8 mouse cellular contexts compared by ENCODE assay signal in genomic region chr3:103733799-103734695, GRCm38 (mm10). TPM values are rescaled to one million over a fixed set of nuclear protein-coding genes. Genes with fewer than 3 reads are reported as not detected.
DNase-seq lines count a peak whose midpoint lies in the region; ATAC-seq lines count a peak whose summit lies in the region.

No protein-coding gene starts in this region.

- no peaks in the 10 kb centered on the region for H3K9me3 ChIP-seq in heart, embryonic 15.5 days (replicated peaks)
- no peaks in the 10 kb centered on the region for H3K9me3 ChIP-seq in hindbrain, embryonic 15.5 days
- no peaks in the 10 kb centered on the region for H3K9me3 ChIP-seq in limb, embryonic 15.5 days

- ATAC-seq in heart, embryonic 15.5 days (replicated peaks; ENCODE audit: insufficient number of reproducible peaks, insufficient read depth, low FRiP score, low read depth): no peak
- peak; percentile 81 for ATAC-seq in hindbrain, embryonic 15.5 days (ENCODE audit: low FRiP score, low read depth)
- ATAC-seq in limb, embryonic 15.5 days (ENCODE audit: insufficient number of reproducible peaks, low FRiP score, low TSS enrichment, low read depth): no peak

- 42% methylated on average over 19 of the region's 19 CpGs for WGBS in heart, embryonic 15.5 days
- WGBS in hindbrain, embryonic 15.5 days: 7% methylated on average over 19 of the region's 19 CpGs
- 32% methylated on average over 19 of the region's 19 CpGs for WGBS in limb, embryonic 15.5 days

- peak overlapping the region; percentile 95 for H3K27ac ChIP-seq in heart, embryonic 15.5 days
- H3K27ac ChIP-seq in hindbrain, embryonic 15.5 days (replicated peaks): peak overlapping the region; percentile 67
- H3K27ac ChIP-seq in limb, embryonic 15.5 days: peak overlapping the region; percentile 96

- peak overlapping the region; percentile 71 for H3K4me2 ChIP-seq in heart, embryonic 15.5 days
- H3K4me2 ChIP-seq in hindbrain, embryonic 15.5 days: peak overlapping the region; percentile 48
- peak overlapping the region; percentile 52 for H3K4me2 ChIP-seq in limb, embryonic 15.5 days

- H3K9ac ChIP-seq in heart, embryonic 15.5 days: peak overlapping the region; percentile 3; the same call in 1 of the 2 replicates
- peak overlapping the region; percentile 25 for H3K9ac ChIP-seq in hindbrain, embryonic 15.5 days
- H3K9ac ChIP-seq in limb, embryonic 15.5 days: 0 out of 2 replicates have a peak overlapping the region, but pooled peaks have one; percentile 17

- H3K4me3 ChIP-seq in heart, embryonic 15.5 days: no peak overlapping the region; the same call in 1 of the 2 replicates
- peak overlapping the region; percentile 12 for H3K4me3 ChIP-seq in hindbrain, embryonic 15.5 days
- H3K4me3 ChIP-seq in limb, embryonic 15.5 days: peak overlapping the region; percentile 18

- H3K36me3 ChIP-seq in heart, embryonic 15.5 days: no peaks in the 10 kb centered on the region
- no peaks in the 10 kb centered on the region for H3K36me3 ChIP-seq in hindbrain, embryonic 15.5 days
- no peaks in the 10 kb centered on the region; the same call in 1 of the 2 replicates for H3K36me3 ChIP-seq in limb, embryonic 15.5 days

- DNase-seq in heart, adult 8-10 months (ENCODE audit: low spot score): no peak
- DNase-seq in embryo, embryonic 9.5 days (ENCODE audit: extremely low spot score): peak; percentile 72
- peak; percentile 47 to 49 for DNase-seq in right cerebral cortex, postnatal 36 days (ENCODE audit: low spot score in 2 of 2)
- no peak for DNase-seq in gastrocnemius, postnatal 25 days
- DNase-seq in urinary bladder, postnatal 4 days (ENCODE audit: low spot score in 2 of 2): no peak

- peaks cover 53% of the 10 kb centered on the region for H3K4me1 ChIP-seq in heart, embryonic 15.5 days (replicated peaks)
- H3K4me1 ChIP-seq in hindbrain, embryonic 15.5 days (replicated peaks): peaks cover 48% of the 10 kb centered on the region
- H3K4me1 ChIP-seq in limb, embryonic 15.5 days: peaks cover 54% of the 10 kb centered on the region

- no peaks in the 10 kb centered on the region; the same call in 1 of the 2 replicates for H3K27me3 ChIP-seq in heart, embryonic 15.5 days
- H3K27me3 ChIP-seq in hindbrain, embryonic 15.5 days: no peaks in the 10 kb centered on the region
- H3K27me3 ChIP-seq in limb, embryonic 15.5 days: no peaks in the 10 kb centered on the region

RNA-seq across cellular contexts. Expression of gene Olfml3, which starts 3.8 kb away (rescaled TPM):
- polyA plus RNA-seq in heart, embryonic 15.5 days (2015; fragmentation: Nextera tagmentation; extraction: Ambion mirVana): 19.5 and 29.9 TPM in 2 replicates
- total RNA-seq in heart, adult 8-10 months (2022): 1 to 10 TPM; 4.4 to 5.2 (median 5.0) TPM
- polyA plus RNA-seq in hindbrain, embryonic 15.5 days (2015; fragmentation: Nextera tagmentation; extraction: Ambion mirVana): 8.7 and 9.7 TPM in 2 replicates
- polyA plus RNA-seq in limb, embryonic 15.5 days (2015; fragmentation: Nextera tagmentation; extraction: Ambion mirVana): 71.8 and 79.7 TPM in 2 replicates
- total RNA-seq in gastrocnemius, postnatal 25 days (2021): 1 to 10 TPM; 5.2 TPM

RNA-seq across cellular contexts. Expression of gene Gm10964, which starts 5.1 kb away (rescaled TPM):
- not detected in 2 replicates for polyA plus RNA-seq in heart, embryonic 15.5 days (2015; fragmentation: Nextera tagmentation; extraction: Ambion mirVana)
- not detected for total RNA-seq in heart, adult 8-10 months (2022)
- not detected in 2 replicates for polyA plus RNA-seq in hindbrain, embryonic 15.5 days (2015; fragmentation: Nextera tagmentation; extraction: Ambion mirVana)
- not detected in 2 replicates for polyA plus RNA-seq in limb, embryonic 15.5 days (2015; fragmentation: Nextera tagmentation; extraction: Ambion mirVana)
- not detected for total RNA-seq in gastrocnemius, postnatal 25 days (2021)

RNA-seq across cellular contexts. Expression of gene Hipk1, which starts 57.3 kb away (rescaled TPM):
- 8.9 and 10.6 TPM in 2 replicates for polyA plus RNA-seq in heart, embryonic 15.5 days (2015; fragmentation: Nextera tagmentation; extraction: Ambion mirVana)
- total RNA-seq in heart, adult 8-10 months (2022): 100 to 1,000 TPM in 1 of 4 experiments, 10 to 100 TPM in 3; 83.0 to 105 (median 93.9) TPM
- 11.5 TPM in 2 replicates for polyA plus RNA-seq in hindbrain, embryonic 15.5 days (2015; fragmentation: Nextera tagmentation; extraction: Ambion mirVana)
- polyA plus RNA-seq in limb, embryonic 15.5 days (2015; fragmentation: Nextera tagmentation; extraction: Ambion mirVana): 10.4 and 10.8 TPM in 2 replicates
- total RNA-seq in gastrocnemius, postnatal 25 days (2021): 10 to 100 TPM; 53.5 to 56.8 TPM

Comparison
In these comparisons a context has a peak if more than half of its experiments do, and no peak if none do; other contexts are left out.
1. DNase-seq: peak in embryo, embryonic 9.5 days (single experiment) and right cerebral cortex, postnatal 36 days (2 of 2); none in heart, adult 8-10 months (single experiment), gastrocnemius, postnatal 25 days (single experiment) and urinary bladder, postnatal 4 days (0 of 2).
2. Peak in every context shown above with its lines, with median percentiles within 50 percentile points of each other: H3K27ac ChIP-seq, H3K4me2 ChIP-seq and H3K9ac ChIP-seq.